Mouse (Mus musculus): ENCODE measurements around the gene Prkch. TPM values are rescaled to one million over a fixed set of nuclear protein-coding genes. Genes with fewer than 3 reads are reported as not detected.

The Prkch gene
- polyA plus RNA-seq, 1 experiment from 2014 or later = 8.8 TPM

DNA sequence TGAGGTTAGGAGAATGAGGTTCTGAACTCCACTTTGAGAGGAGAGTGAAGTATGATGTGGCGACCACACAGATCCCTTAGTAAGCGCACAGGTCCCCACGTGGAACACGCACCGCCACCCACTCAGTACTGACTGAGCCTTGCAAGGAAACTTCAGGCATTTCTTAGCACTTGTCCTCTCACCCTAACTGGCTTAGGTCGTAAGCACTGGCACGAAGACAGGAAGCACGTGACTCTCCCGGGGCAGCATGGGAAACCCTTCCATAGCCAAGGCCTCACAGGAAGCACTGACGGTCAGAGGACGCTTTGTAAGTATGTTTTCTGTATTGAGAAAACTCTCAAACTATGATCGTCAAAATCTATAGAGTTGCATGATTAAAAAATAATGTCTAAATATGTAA is 237.7 kb downstream of the Prkch start:
- ATAC-seq (ENCODE audit: insufficient number of reproducible peaks, low FRiP score, low TSS enrichment, low read depth) (no peak), DNase-seq (ENCODE audit: low spot score) (no peak)
- Histone ChIP-seq H3K4me1 (ENCODE audit: control insufficient read depth, insufficient read depth, low read length) (no peaks in the 10 kb centered on the region), H3K27me3 (ENCODE audit: control insufficient read depth, insufficient read depth, low read length) (no peaks in the 10 kb centered on the region), H3K9ac (ENCODE audit: low read length) (no peak overlapping the region), H3K9me3 (ENCODE audit: control insufficient read depth, low read length) (no peaks in the 10 kb centered on the region), H3K4me2 (ENCODE audit: low read depth, severe bottlenecking) (no peak overlapping the region), H3K4me3 (ENCODE audit: low read depth, low read length) (no peak overlapping the region), H3K27ac (replicated peaks; ENCODE audit: low read depth, low read length) (no peak overlapping the region), H3K36me3 (ENCODE audit: control insufficient read depth, insufficient read depth, low read length) (no peaks in the 10 kb centered on the region)
- 91% methylated on average over 12 of the region's 12 CpGs for WGBS

DNA sequence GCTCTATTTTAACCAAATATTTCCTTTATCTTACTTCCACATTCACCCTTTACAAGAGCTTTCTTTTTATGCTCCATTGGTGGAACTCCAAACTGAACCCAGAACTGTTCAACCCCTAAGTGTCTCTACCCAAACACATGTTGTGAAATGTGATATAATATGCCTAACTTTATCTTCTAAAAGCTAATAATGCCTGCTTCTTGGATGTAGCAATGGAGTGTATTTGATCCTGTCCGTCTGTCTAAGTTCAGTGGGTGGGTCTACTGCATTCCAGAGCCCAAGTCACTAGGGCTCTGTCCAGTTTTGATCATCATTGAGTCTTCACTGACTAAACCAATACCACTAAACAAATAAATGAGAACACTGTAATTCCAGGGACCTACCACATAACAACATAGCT is 240.2 kb downstream of the Prkch start:
- 69% methylated on average over 1 of the region's 1 CpGs for WGBS
- Histone ChIP-seq H3K4me3 (ENCODE audit: low read depth, low read length) (no peak overlapping the region), H3K9me3 (ENCODE audit: control insufficient read depth, low read length) (no peaks in the 10 kb centered on the region), H3K9ac (ENCODE audit: low read length) (no peak overlapping the region), H3K27ac (replicated peaks; ENCODE audit: low read depth, low read length) (no peak overlapping the region), H3K4me1 (ENCODE audit: control insufficient read depth, insufficient read depth, low read length) (no peaks in the 10 kb centered on the region), H3K36me3 (ENCODE audit: control insufficient read depth, insufficient read depth, low read length) (no peaks in the 10 kb centered on the region), H3K27me3 (ENCODE audit: control insufficient read depth, insufficient read depth, low read length) (no peaks in the 10 kb centered on the region), H3K4me2 (ENCODE audit: low read depth, severe bottlenecking) (no peak overlapping the region)
- ATAC-seq (ENCODE audit: insufficient number of reproducible peaks, low FRiP score, low TSS enrichment, low read depth) = no peak
- no peak for DNase-seq (ENCODE audit: low spot score)

Other genes with a start within 250 kb of the Prkch start
- gene Tmem30b, start 38.4 kb upstream of the Prkch start, polyA plus RNA-seq (2014; fragmentation: Nextera tagmentation; extraction: Ambion mirVana) = 22.9 and 25.0 TPM in 2 replicates